Mouse (Mus musculus): ENCODE results near the gene Frem2. TPM values are rescaled to one million over a fixed set of nuclear protein-coding genes. Genes with fewer than 3 reads are reported as not detected.

Frem2 gene
- total RNA-seq (2021), result 1 to 10 TPM; 1.4 to 2.2 TPM
- long read RNA-seq, experiment 1, partial matches to known transcripts, result 0 of 1 reads
- long read RNA-seq, experiment 1, other reads (novel, unspliced or antisense), result 1 of 1 reads
- long read RNA-seq, experiment 2, partial matches to known transcripts, result 0 of 2 reads
- long read RNA-seq, experiment 2, other reads (novel, unspliced or antisense), result 2 of 2 reads

DNA sequence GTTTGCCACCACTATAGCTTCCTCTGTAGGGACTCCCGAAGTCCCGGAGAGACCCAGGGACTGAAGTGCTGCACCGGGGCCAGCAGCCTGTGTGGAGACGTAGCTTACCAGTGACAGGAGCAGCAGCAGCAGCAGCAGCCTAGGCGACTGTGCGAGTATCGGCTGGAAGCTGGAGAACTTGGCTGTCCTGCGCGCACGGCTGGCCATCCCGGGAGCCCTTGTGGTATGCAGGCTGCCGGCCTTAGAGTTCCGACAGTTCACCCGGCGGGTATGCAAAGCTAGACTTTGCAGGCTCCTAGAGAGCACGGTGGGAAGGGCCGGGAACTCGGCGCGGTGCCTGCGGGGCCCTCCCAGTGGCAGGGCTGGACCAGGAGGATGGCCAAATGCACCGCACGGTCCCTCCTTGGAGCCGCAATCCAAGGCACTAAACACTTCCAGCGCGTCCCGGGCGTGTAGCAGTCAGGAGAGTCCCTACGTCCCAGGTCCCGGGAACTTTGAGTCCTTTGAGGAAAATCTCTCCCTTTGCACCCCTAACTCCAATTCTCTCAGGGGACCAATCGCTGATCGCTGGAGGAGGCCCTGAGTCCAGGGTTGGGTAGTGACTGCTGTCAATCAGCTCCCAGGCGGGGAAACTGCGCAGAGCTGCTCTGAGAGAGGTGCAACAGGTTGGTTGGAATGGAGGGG, at the start of gene Frem2:
Gene Frem2, minus strand, starts transcription at position 478 of the 684 bp plus-strand sequence.
- peak; percentile 36 to 58 for DNase-seq (ENCODE audit: extremely low spot score in 1 of 2, low spot score in 2 of 2)
- Histone ChIP-seq H3K4me3 (peak within 1 kb of the TSS; percentile 48), H3K27ac (no peak within 1 kb of the TSS)
- intact Hi-C loops (cut with DNase I), result no loop called here
- no peak for TF ChIP-seq CTCF (IDR thresholded peaks at IDR 0.05)

DNA sequence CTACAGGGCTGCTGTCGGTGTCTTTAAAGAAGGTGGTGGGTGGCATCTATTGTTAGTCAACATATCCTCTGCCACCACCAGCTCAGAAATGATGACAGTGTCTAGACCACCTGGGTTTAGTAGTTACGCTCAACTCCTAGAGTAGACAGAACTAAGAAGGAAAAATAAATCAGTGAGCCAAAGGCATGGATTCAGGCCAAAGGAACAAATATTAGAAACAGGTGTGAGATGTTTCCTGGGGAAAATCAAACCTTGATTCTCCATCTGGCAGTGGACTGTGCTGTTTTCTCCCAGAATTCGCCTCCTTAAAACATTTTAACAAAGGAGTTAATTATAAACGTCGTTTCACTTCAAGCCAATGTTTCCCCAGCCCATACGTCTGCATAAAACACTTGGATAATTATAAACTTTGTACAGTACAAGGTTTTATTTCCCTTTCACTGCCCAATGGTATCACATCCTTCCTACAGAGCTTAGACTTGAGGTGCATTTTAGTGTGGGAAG, 48.9 kb upstream of the Frem2 start:
- no peak for TF ChIP-seq CTCF (IDR thresholded peaks at IDR 0.05)
- Histone ChIP-seq H3K4me3 (no peak overlapping the region), H3K27ac (no peak overlapping the region)
- intact Hi-C loops (cut with DNase I), result no loop called here
- no peak for DNase-seq (ENCODE audit: extremely low spot score in 1 of 2, low spot score in 2 of 2)

DNA sequence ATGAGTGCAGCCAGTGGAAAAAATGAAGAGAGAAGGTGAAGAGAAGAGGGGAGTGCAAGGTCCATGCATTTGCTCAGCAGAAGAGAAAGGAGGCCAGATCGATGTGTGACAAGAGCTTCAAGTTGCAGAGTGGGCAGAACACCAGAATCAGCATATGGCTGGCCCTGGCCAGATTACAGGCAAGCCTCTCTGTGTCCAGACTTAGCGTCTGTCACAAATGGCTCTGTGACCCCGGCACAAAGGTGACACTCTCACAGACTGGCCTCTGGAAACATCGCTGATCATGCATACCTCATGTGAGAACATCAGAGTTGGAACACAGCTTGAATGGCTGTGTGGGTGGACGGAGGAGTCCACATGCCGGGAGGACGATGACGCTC, 46.0 kb upstream of the Frem2 start:
- H3K4me3 ChIP-seq, result no peak overlapping the region
- TF ChIP-seq CTCF (IDR thresholded peaks at IDR 0.05), result no peak
- intact Hi-C loops (cut with DNase I), result no loop called here
- H3K27ac ChIP-seq, result no peak overlapping the region
- no peak for DNase-seq (ENCODE audit: extremely low spot score in 1 of 2, low spot score in 2 of 2)

DNA sequence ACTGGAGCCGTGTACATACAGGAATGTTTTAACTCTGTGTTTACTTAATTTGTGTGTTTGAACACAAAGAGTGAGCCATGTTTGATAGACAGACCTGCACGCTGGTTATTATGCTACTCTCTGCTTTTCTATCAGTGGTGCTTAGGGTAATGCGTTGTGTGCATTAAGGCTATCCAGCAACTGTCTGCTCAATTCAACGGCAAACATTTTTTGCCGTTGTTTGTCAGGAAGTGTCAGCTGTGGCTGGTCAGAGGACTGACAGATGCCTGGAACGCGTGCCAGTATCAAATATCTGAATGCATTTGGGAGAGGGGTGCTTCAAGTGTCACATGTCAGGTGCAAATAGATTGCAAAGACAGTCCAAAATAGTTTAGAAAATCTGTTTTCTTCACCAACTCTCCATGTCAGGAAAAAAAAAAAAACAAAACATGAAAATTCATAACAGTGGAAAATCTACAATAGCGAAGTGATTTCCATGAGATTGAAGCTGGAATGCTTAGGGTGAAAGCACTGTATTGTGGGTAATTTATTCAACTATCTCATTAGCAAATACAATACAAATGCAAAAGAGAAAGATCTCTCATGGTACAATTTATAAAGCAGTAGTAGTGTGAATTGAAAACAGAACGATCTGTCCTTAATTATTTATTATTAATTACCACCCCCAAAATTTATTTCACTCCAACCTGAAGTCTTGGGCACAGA, 45.4 kb upstream of the Frem2 start:
- DNase-seq (ENCODE audit: extremely low spot score in 1 of 2, low spot score in 2 of 2), result no peak
- Histone ChIP-seq H3K4me3 (no peak overlapping the region), H3K27ac (no peak overlapping the region)
- intact Hi-C loops (cut with DNase I), result no loop called here
- no peak for TF ChIP-seq CTCF (IDR thresholded peaks at IDR 0.05)

DNA sequence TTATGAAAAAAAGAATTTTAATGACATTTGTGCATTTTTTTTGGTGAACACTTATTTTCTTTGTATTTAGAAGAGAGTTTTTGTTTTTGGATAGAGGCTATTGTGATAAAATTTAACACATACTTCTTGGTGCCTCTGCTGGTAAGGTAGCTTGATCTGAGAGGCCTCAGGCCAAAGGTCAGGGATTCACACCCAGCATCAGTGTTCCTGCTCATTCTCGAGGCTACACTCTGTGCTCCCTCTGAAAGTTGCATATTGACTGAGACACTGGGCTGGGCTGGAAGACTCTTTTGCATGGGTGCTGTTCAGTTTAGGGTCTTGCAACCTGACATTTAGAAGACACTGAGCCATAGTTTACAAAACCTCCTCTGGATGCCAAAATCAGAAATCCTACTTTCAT, 44.8 kb upstream of the Frem2 start:
- intact Hi-C loops (cut with DNase I), result no loop called here
- H3K27ac ChIP-seq, result no peak overlapping the region
- no peak for DNase-seq (ENCODE audit: extremely low spot score in 1 of 2, low spot score in 2 of 2)
- H3K4me3 ChIP-seq, result no peak overlapping the region
- TF ChIP-seq CTCF (IDR thresholded peaks at IDR 0.05), result no peak

DNA sequence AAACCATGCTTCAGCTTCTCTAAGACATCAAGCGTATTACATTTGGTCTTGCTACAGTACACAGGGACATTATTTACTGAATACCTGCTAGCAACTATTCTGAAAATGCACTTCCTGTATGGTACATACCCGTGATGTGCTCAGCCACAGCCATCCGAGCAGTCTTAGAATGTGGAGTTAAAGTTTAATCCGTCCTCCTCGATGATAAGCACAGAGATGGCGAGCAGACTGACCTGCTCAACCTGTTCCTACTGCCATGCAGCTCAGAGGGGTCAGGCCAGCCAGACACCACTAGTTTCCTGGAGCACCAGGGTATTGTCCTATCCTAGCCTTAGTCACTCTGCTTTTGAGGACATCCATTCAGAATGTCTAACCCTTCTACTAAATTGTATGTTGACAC, 30.6 kb upstream of the Frem2 start:
- intact Hi-C loops (cut with DNase I), result no loop called here
- H3K4me3 ChIP-seq, result no peak overlapping the region
- H3K27ac ChIP-seq, result no peak overlapping the region
- no peak for TF ChIP-seq CTCF (IDR thresholded peaks at IDR 0.05)
- DNase-seq (ENCODE audit: extremely low spot score in 1 of 2, low spot score in 2 of 2), result no peak

DNA sequence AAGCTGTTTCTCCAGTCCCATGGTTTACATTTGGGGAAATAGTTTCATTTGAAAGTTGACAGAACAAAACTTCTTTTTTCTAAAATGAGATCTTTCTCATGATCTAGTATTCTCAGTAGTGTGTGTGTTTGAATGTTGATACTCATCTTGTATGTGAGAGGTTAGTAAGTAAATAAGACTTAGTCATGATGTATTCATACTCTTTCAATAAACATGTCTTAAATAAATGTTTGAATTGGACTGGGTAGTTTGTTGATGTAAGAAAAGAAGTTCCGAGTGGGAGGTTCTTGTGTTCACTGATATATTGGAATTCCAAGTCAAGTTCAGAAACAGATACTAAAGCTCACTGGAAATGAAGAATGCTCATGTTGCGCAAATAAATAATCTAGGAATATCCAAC, 25.1 kb upstream of the Frem2 start:
- no peak for TF ChIP-seq CTCF (IDR thresholded peaks at IDR 0.05)
- intact Hi-C loops (cut with DNase I), result no loop called here
- Histone ChIP-seq H3K4me3 (no peak overlapping the region), H3K27ac (no peak overlapping the region)
- DNase-seq (ENCODE audit: extremely low spot score in 1 of 2, low spot score in 2 of 2), result no peak

DNA sequence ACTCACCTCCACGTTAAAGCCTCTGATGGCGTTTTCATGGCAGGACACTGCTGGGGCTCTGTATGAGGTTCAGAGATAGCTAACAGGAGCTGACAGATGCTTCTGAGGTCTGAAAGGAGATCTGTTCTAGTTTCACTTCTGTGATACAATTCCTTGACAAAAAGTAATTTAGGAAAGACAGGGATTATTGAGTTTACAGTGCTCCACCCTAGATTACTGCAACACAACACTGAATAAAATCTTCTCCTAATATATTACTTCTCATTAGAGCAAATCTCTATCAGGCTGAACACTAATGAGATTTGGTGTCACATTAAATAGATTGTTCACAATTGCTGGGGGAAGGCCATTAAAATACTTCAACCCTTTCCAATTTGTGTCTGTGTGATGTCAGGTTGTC, 23.7 kb upstream of the Frem2 start:
- intact Hi-C loops (cut with DNase I), result no loop called here
- no peak overlapping the region for H3K4me3 ChIP-seq
- DNase-seq (ENCODE audit: extremely low spot score in 1 of 2, low spot score in 2 of 2), result no peak
- no peak overlapping the region for H3K27ac ChIP-seq
- TF ChIP-seq CTCF (IDR thresholded peaks at IDR 0.05), result no peak

DNA sequence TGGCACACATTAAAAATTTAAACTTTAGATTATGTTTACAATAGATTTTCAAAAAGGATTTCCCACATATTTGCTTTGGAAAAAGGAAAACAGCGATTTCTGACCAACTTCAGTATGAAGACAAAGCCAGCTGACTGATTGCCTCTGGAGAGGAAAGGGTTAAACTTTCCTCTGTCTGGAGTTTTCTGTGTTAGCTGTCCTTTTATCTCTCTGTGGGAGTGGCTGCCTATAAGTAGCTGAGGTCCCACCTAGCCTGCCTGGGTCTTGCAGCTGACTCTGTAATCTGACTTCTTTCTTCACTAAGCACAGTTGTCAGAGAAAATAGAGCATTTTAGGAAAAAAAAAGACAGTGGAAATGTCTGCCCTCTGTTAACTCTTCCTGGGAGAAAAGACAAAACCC, 17.1 kb upstream of the Frem2 start:
- H3K4me3 ChIP-seq, result no peak overlapping the region
- intact Hi-C loops (cut with DNase I), result no loop called here
- DNase-seq (ENCODE audit: extremely low spot score in 1 of 2, low spot score in 2 of 2), result no peak
- TF ChIP-seq CTCF (IDR thresholded peaks at IDR 0.05), result no peak
- no peak overlapping the region for H3K27ac ChIP-seq

DNA sequence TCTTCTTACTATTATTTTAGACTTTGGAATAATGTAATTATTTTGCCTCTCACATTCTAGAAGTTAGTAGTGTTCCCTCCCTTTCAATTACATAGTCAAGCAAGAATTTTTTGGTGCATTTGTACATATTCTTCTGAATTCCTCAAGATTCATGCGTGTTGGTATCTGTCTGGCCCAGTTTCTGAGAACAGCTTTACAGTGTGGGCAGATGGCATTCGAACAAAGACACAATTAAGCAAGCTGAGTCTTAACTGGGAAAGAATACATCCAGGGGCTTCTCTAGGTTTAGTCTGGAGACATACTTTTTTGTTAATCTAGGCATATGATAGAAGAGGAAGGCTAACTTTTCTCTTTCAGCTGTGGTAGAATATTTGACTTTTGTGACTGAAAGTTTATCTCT, 12.6 kb upstream of the Frem2 start:
- H3K4me3 ChIP-seq, result no peak overlapping the region
- H3K27ac ChIP-seq, result no peak overlapping the region
- no peak for DNase-seq (ENCODE audit: extremely low spot score in 1 of 2, low spot score in 2 of 2)
- intact Hi-C loops (cut with DNase I), result no loop called here
- no peak for TF ChIP-seq CTCF (IDR thresholded peaks at IDR 0.05)

DNA sequence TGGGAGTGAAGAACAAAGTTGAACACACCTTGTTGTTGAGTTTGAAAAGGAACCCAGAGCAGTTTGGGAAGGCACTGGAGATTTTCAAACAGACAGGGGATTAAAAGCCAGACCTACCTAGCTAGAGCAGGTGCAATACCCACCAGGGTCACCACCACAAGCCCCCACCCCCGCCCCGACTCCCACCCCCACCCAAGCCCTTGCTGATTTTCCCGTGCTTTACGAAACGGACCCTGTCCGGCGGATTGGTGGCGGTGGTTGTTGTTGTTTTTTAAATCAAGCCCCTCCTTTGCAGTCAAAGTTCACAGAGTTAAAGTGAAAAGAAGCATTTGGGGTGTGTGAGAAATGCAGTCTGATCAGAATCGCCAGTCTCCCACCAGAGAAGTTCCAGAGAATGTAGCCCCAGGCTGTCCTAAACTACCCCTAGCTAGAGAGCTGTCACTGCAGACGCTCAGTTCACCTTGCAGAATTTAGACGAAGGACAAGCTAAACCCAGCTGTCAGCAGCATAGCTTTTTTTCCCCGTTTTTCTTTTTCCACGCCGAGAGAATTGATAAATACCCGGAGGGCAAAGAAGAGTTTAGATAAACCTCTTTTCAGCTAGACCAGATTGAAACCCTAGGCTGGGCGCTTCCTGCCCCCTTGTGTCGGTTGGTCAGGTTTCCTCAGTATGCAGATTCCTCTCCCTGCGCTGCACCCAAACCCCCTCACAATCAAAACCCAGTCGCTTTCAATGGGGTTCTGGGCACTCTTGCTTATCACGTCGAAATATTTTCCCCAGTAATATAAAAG, 784 bp upstream of the Frem2 start:
- DNase-seq (ENCODE audit: extremely low spot score in 1 of 2, low spot score in 2 of 2), result no peak
- intact Hi-C loops (cut with DNase I), result loop anchor here (1.0 kb wide), 2 partner anchors 68 to 133 kb away; no protein-coding TSS in a partner anchor
- peak overlapping the region; percentile 48 for H3K4me3 ChIP-seq
- H3K27ac ChIP-seq, result no peak overlapping the region
- peak; percentile 51 for TF ChIP-seq CTCF (IDR thresholded peaks at IDR 0.05)
